Mouse (Mus musculus): ENCODE results near the gene Igsf10. TPM values are rescaled to one million over a fixed set of nuclear protein-coding genes. Genes with fewer than 3 reads are reported as not detected.

The Igsf10 gene
- polyA plus RNA-seq, 1 experiment: 0.04 TPM

DNA sequence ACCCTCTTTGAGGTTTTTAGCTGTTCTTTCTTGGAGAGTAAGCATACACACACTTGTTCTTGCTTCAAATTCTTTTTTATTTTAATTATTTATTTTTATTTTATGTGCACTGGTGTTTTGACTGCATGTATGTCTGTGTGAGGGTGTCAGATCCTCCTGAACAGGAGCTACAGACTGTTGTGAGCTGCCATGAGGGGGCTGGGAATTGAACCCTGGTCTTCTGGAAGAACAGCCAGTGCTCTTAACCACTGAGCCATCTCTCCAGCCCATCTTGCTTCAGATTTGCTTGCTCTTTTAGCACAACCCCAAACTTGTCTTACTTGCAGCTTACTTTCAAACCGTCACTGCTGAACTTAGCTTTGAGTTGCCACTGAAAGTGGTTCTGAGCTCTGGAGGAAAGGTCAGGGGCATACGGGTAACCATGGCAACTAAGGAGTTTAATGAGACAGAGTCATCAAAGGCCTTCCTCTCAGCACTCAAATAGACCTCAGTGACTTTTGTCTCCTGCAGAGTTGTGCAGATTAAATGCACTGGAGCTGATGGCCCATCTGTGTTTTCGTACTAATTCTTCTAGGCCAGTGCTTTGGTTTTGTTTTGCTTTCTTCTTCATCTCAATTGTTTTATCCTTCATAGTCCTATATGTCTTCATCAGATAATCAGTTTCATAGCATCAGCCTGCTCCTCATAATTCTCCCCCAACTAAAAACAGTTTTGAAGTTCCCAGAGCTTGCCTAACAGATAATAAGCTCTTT is 66.5 kb downstream of the Igsf10 start:
- no peak overlapping the region for H3K4me3 ChIP-seq (ENCODE audit: insufficient read depth, poor library complexity, severe bottlenecking)
- no peak overlapping the region for H3ac ChIP-seq (ENCODE audit: control insufficient read depth, insufficient read length, low read depth)
- no peaks in the 10 kb centered on the region for H3K36me3 ChIP-seq (ENCODE audit: control insufficient read depth, insufficient read depth)
- H3K79me2 ChIP-seq (ENCODE audit: control insufficient read depth, insufficient read depth): no peaks in the 10 kb centered on the region
- H3K79me3 ChIP-seq (ENCODE audit: low read depth): no peaks in the 10 kb centered on the region
- no peaks in the 10 kb centered on the region for H3K27me3 ChIP-seq (ENCODE audit: control insufficient read depth, insufficient read depth, insufficient read length)
- no peak for TF ChIP-seq MYOD1 (IDR thresholded peaks at IDR 0.05; ENCODE audit: control insufficient read depth, insufficient read length, low read depth)
- TF ChIP-seq FOSL1 (IDR thresholded peaks at IDR 0.05; ENCODE audit: insufficient read depth, low read length, poor library complexity, severe bottlenecking): no peak
- TF ChIP-seq MYOG (IDR thresholded peaks at IDR 0.05; ENCODE audit: control insufficient read depth, extremely low read depth, insufficient read length): no peak

DNA sequence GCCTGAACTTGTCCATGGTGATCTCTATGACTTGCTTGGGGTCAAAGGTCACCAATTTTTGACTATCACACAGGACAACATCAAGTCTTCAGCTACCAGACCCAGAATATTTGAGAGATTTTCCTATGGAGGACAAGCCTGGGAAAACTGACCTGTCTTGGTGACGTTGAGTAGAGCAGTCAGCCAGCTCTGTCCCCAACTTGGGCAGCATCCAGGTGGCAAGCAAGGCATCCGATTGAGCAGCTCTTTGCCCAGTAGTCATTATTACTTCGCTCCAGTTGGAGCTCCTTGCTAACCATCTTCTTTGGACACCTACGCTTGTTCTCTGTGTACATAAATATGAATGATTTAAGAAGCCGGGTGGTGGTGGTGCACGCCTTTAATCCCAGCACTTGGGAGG is 73.4 kb downstream of the Igsf10 start:
- Histone ChIP-seq H3K79me3 (ENCODE audit: low read depth) (no peaks in the 10 kb centered on the region), H3K4me3 (ENCODE audit: insufficient read depth, poor library complexity, severe bottlenecking) (no peak overlapping the region), H3ac (ENCODE audit: control insufficient read depth, insufficient read length, low read depth) (no peak overlapping the region), H3K36me3 (ENCODE audit: control insufficient read depth, insufficient read depth) (no peaks in the 10 kb centered on the region), H3K27me3 (ENCODE audit: control insufficient read depth, insufficient read depth, insufficient read length) (no peaks in the 10 kb centered on the region), H3K79me2 (ENCODE audit: control insufficient read depth, insufficient read depth) (no peaks in the 10 kb centered on the region)
- TF ChIP-seq MYOG (IDR thresholded peaks at IDR 0.05; ENCODE audit: control insufficient read depth, extremely low read depth, insufficient read length) (no peak), CEBPB (IDR thresholded peaks at IDR 0.05; ENCODE audit: low read depth) (no peak), CTCF (IDR thresholded peaks at IDR 0.05; ENCODE audit: control insufficient read depth, insufficient read depth, insufficient read length) (no peak), USF1 (IDR thresholded peaks at IDR 0.05; ENCODE audit: low read depth) (no peak), MAX (IDR thresholded peaks at IDR 0.05) (no peak), MYOD1 (IDR thresholded peaks at IDR 0.05; ENCODE audit: control insufficient read depth, insufficient read length, low read depth) (no peak), FOSL1 (IDR thresholded peaks at IDR 0.05; ENCODE audit: insufficient read depth, low read length, poor library complexity, severe bottlenecking) (no peak)

Other genes starting within 250 kb of the Igsf10 start
- gene Gpr171, start 242.6 kb downstream of the Igsf10 start, polyA plus RNA-seq (2012; fragmentation: generic; extraction: Trizol): not detected
- gene P2ry14, start 190.8 kb downstream of the Igsf10 start, polyA plus RNA-seq (2012; fragmentation: generic; extraction: Trizol): not detected
- not detected for gene Gpr87, start 149.3 kb downstream of the Igsf10 start, polyA plus RNA-seq (2012; fragmentation: generic; extraction: Trizol)
- not detected for gene P2ry13, start 133.5 kb downstream of the Igsf10 start, polyA plus RNA-seq (2012; fragmentation: generic; extraction: Trizol)
- gene P2ry12, start 81.5 kb downstream of the Igsf10 start, polyA plus RNA-seq (2012; fragmentation: generic; extraction: Trizol): not detected

Data from C2C12 (cell line).